Mouse (Mus musculus): ENCODE data around the gene Ass1.
A peak's percentile ranks its signal among the peaks of the same experiment; 100 is the strongest.

Gene Ass1

GRCm38 (mm10) chr2:31458989-31459936 is 10.7 kb upstream of the Ass1 start:
- DNase-seq: no peak

GRCm38 (mm10) chr2:31460025-31460571 is 9.9 kb upstream of the Ass1 start:
- peak in 1 of 2 experiments; percentile 55 for DNase-seq

- DNase-seq: no peak
These were observed 9.1 kb upstream of the Ass1 start for GRCm38 (mm10) chr2:31460920-31461319.

GRCm38 (mm10) chr2:31462051-31462450 is 8.0 kb upstream of the Ass1 start:
- no peak for DNase-seq

- no peak for DNase-seq
These were observed 6.8 kb upstream of the Ass1 start for GRCm38 (mm10) chr2:31463253-31463652.

GRCm38 (mm10) chr2:31463696-31464528 is 6.1 kb upstream of the Ass1 start:
- DNase-seq: peak; percentile 60 to 72

- peak; percentile 89 to 92 for DNase-seq
These were observed 5.5 kb upstream of the Ass1 start for GRCm38 (mm10) chr2:31464529-31464910.

DNA sequence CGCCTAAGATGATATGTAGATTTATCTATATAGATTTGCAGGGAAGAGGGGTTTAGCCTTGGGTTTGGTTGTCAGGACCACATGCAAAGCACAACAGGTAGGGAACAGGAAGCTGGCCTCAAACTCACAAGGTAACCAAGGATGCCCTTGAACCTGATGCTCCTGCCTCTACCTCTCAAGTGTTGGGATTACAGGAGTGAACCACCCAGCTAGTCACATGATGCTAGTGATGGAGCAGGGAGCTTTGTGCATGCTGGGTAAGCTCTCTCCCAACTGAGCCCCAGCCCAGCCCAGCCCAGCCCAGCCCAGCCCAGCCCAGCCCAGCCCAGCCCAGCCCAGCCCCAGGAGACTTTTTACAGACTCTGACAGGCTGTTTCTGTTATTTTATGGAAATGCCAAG is 2.5 kb upstream of the Ass1 start:
- no peak for DNase-seq

GRCm38 (mm10) chr2:31468857-31469256 is 1.1 kb upstream of the Ass1 start:
- no peak for DNase-seq

DNA sequence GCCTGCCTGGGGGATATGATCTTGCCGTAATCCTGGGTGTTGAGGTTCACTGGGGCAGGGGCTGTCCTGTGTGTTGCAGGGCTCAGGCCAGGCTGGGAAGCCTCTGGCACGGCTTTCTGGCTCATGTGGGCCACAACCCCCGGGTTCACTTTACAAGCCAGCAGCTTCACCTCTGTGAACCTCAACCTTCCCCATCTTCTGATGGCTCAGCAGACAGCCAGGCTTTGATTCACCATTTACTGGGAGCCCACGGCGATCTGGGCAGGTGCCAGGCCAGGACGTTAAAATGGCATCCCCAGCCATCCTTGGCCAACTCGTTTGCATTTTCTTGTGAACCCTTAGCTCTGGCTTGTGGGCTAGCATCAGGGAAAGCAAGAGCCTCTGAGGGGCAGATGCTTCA is 527 bp upstream of the Ass1 start:
- DNase-seq: peak; percentile 77 to 85

- DNase-seq: peak; percentile 69 to 71
These were observed 827 bp downstream of the Ass1 start for GRCm38 (mm10) chr2:31470683-31471385.

DNA sequence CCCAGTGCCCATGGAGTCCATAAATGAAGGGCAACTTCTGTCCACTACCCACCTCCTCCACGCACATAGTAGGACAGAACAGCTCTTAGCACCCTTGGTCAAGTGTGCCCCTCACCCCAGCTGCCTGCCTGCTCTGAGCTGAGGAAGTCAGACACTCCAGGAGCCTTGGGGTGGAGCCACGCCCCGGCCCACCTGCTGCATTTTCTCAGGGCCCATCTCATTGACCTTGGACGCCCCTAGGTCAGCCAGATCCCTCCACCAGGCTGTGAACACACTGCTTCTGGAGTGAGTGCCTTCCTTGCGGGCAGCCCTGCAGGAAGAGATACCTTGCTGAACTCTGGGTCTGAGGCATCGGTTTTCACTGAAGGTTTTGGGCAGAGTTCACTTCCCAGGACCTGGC is 1.6 kb downstream of the Ass1 start:
- no peak for DNase-seq

- DNase-seq: peak in 1 of 2 experiments; percentile 72
These were observed 2.5 kb downstream of the Ass1 start for GRCm38 (mm10) chr2:31472406-31473065.

GRCm38 (mm10) chr2:31473941-31474340 is 3.9 kb downstream of the Ass1 start:
- DNase-seq: peak in 1 of 2 experiments; percentile 60

GRCm38 (mm10) chr2:31474686-31475085 is 4.7 kb downstream of the Ass1 start:
- DNase-seq: no peak

DNA sequence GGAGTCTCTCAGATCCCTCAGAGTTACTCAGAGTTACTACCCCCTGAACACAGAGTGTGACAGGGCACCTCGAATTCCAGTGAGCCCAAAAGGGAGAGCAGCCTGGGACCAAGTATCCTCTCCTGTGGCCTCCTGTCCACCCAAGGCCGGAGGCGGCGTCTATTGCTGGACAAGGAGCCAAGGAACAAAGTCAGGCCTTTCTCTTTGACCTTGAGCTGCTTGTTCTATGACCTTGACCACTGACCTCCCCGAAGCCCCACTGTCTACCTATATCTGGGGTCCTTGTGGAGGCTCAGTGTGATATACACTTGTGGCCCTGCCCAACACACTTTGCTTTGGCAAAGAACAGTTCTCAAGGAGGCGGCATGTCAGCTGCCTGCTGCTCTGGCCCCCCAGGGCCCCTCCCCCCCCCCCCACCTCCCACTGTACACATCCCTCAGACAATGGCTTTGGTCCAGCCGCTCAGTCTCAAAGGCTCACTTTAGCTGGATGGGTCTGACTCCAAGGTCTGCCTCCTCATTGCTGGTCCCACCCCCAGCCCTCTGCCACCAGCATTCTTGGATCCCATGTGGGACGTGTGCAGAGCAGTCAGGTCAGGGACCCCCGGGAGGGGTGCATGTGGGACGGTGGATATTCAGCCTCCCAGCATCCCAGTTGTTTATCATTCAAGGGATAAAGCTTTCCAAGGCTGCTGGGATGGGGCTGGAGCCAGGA is 6.3 kb downstream of the Ass1 start:
- DNase-seq: no peak

GRCm38 (mm10) chr2:31477234-31478161 is 7.5 kb downstream of the Ass1 start:
- DNase-seq: peak in 1 of 2 experiments; percentile 46

GRCm38 (mm10) chr2:31482914-31483575 is 13.0 kb downstream of the Ass1 start:
- DNase-seq: peak; percentile 71 to 86

DNA sequence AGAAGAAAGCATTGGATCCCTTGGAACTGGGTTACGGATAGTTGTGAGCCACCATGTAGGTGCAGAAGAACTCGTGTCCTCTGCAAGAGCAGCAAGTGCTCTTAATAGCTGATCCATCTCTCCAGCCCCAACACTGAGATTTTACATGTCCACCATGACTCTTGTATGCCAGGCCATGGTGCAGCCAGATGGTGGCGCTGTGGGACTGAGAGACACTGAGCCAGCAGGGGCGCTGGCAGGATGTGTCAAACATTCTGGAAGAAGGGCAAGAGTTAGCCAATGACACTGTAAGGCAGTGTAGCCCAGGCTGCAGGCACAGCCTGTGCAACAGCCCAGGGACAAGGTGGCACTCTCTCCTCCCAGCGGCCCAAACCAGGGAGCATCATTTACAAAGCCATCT is 14.2 kb downstream of the Ass1 start:
- peak in 1 of 2 experiments; percentile 64 for DNase-seq

DNA sequence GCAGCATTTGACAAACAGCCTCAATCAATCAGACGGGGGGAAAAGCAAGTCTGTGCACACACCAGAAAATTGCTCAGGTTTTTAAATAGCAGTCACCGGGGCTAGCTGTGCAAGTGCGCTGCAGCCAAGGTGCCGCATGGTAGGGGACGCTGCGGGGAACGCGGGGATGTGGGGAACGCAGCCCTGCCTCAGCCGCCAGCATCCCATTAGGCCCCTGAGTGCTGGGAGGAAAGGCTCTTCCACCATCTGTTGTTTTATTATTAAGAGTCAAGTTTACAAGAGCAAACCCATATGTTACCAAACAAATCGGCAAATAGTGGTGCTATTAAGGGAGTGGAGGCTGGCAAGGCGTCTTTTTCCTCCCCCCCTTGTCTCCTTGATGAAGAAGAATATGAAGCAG is 19.2 kb downstream of the Ass1 start:
- no peak for DNase-seq
